10 mouse cellular contexts compared by ENCODE assay signal in the genomic region with DNA sequence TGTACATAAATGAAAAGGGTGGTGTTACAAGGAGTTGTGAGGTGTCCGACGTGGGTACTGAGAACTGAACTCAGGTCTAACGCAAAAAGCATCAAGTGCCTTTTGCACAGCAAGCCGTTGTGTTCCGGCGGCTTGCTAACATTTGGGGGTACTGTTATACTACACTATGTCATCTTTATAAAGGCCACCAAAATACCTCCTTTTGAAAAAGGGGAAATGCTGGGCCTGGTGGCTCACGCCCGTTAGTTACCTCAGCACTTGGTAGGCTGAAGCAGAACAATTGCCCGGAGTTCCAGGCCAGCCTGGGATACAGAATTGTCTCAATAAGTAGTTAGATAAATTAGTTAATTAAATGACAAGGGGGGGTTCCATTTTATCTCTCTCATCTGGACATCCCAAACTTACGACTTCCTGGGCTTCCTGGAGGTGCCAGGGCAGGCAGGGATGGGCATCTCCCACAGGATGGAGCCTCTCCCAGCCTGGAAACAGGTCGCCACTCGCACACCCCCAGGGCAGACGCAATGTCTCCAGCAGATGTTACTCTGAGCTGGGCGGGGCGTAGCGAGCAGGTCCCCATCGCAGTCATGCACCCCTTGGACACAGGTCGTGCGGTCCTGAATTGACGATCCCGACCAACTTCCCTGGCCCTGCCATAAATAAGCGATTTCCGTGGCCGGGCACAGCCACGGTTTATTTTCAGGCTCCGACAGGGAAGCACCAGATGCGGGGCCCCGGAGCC. TPM values are rescaled to one million over a fixed set of nuclear protein-coding genes. Genes with fewer than 3 reads are reported as not detected.
DNase-seq lines count a peak whose midpoint lies in the region; ATAC-seq and TF ChIP-seq lines count a peak whose summit lies in the region.
"Had no signal": no experiment of that assay in that cellular context is flagged by ENCODE, and none has a peak within 500 bp of the region (broad histone marks: within the 10 kb centered on the region; RNA-seq: fewer than 3 reads in every experiment).

No protein-coding gene starts in this region.

- no peak for DNase-seq in hindbrain, embryonic 10.5 days (ENCODE audit: low spot score)
- peak; percentile 41 for DNase-seq in 416B (ENCODE audit: low read depth)
- no peak for DNase-seq in G1E (ENCODE audit: low spot score)
- DNase-seq in limb, embryonic 10.5 days (ENCODE audit: low spot score): no peak
- DNase-seq in adrenal gland, adult (ENCODE audit: inconsistent age in 2 of 2, low spot score in 1 of 2): no peak
- DNase-seq in midbrain, embryonic 11.5 days (ENCODE audit: low spot score, missing footprints): no peak
- no peak for DNase-seq in layer of hippocampus, adult 8-10 months (ENCODE audit: low spot score in 2 of 2)

- no peak for TF ChIP-seq CTCF in G1E (IDR thresholded peaks at IDR 0.05; ENCODE audit: low read depth, low read length)

- H3K27me3 ChIP-seq in hindbrain, embryonic 10.5 days (ENCODE audit: insufficient read depth, poor library complexity, severe bottlenecking): peaks cover 5% of the 10 kb centered on the region; the same call in 1 of the 2 replicates
- 0 out of 2 replicates have a peak, but pooled peaks cover 3% of the 10 kb centered on the region for H3K27me3 ChIP-seq in hindbrain, embryonic 12.5 days
- no peaks in the 10 kb centered on the region; the same call in 1 of the 2 replicates for H3K27me3 ChIP-seq in G1E (ENCODE audit: insufficient read depth, low read length)
- 0 out of 2 replicates have a peak, but pooled peaks cover 5% of the 10 kb centered on the region for H3K27me3 ChIP-seq in limb, embryonic 10.5 days (ENCODE audit: low read depth, poor library complexity, severe bottlenecking)
- no peaks in the 10 kb centered on the region for H3K27me3 ChIP-seq in midbrain, embryonic 11.5 days (ENCODE audit: control insufficient read depth, insufficient read depth, low read length)
- H3K27me3 ChIP-seq: forebrain, embryonic 15.5 days; Patski had no signal

- no peaks in the 10 kb centered on the region for H3K9me3 ChIP-seq in hindbrain, embryonic 10.5 days
- no peaks in the 10 kb centered on the region for H3K9me3 ChIP-seq in hindbrain, embryonic 12.5 days (replicated peaks)
- H3K9me3 ChIP-seq in G1E (replicated peaks): no peaks in the 10 kb centered on the region
- H3K9me3 ChIP-seq in limb, embryonic 10.5 days (replicated peaks): no peaks in the 10 kb centered on the region
- no peaks in the 10 kb centered on the region for H3K9me3 ChIP-seq in midbrain, embryonic 11.5 days (ENCODE audit: control insufficient read depth, low read length)
- H3K9me3 ChIP-seq: forebrain, embryonic 15.5 days had no signal

- peaks cover 26% of the 10 kb centered on the region for H3K4me1 ChIP-seq in hindbrain, embryonic 10.5 days (replicated peaks)
- H3K4me1 ChIP-seq in hindbrain, embryonic 12.5 days: peaks cover 14% of the 10 kb centered on the region; the same call in 1 of the 2 replicates
- H3K4me1 ChIP-seq in G1E (ENCODE audit: insufficient read depth, low read depth, low read length): peaks cover 47% of the 10 kb centered on the region
- peaks cover 28% of the 10 kb centered on the region for H3K4me1 ChIP-seq in limb, embryonic 10.5 days
- peaks cover 2% of the 10 kb centered on the region; the same call in 1 of the 2 replicates for H3K4me1 ChIP-seq in midbrain, embryonic 11.5 days (ENCODE audit: control insufficient read depth, insufficient read depth, low read length)

- H3K36me3 ChIP-seq in hindbrain, embryonic 10.5 days: no peaks in the 10 kb centered on the region
- H3K36me3 ChIP-seq in hindbrain, embryonic 12.5 days: no peaks in the 10 kb centered on the region
- no peaks in the 10 kb centered on the region for H3K36me3 ChIP-seq in G1E (replicated peaks)
- H3K36me3 ChIP-seq in limb, embryonic 10.5 days: no peaks in the 10 kb centered on the region
- H3K36me3 ChIP-seq in midbrain, embryonic 11.5 days (ENCODE audit: control insufficient read depth, insufficient read depth, low read length): no peaks in the 10 kb centered on the region
- H3K36me3 ChIP-seq: forebrain, embryonic 15.5 days had no signal

- ATAC-seq in hindbrain, embryonic 12.5 days (ENCODE audit: low FRiP score): no peak
- no peak for ATAC-seq in G1E (ENCODE audit: extremely low read depth, insufficient number of reproducible peaks, low FRiP score, poor library complexity, severe bottlenecking)
- no peak for ATAC-seq in midbrain, embryonic 11.5 days (ENCODE audit: low FRiP score)

- H3K9ac ChIP-seq in hindbrain, embryonic 12.5 days: no peak overlapping the region
- no peak overlapping the region for H3K9ac ChIP-seq in midbrain, embryonic 11.5 days (ENCODE audit: low read length)

- no peak overlapping the region for H3K4me2 ChIP-seq in hindbrain, embryonic 12.5 days (replicated peaks)
- H3K4me2 ChIP-seq in midbrain, embryonic 11.5 days: no peak overlapping the region

- 92% methylated on average over 28 of the region's 28 CpGs for WGBS in hindbrain, embryonic 10.5 days
- WGBS in hindbrain, embryonic 12.5 days: 90% methylated on average over 28 of the region's 28 CpGs
- 88% methylated on average over 28 of the region's 28 CpGs for WGBS in limb, embryonic 10.5 days
- WGBS in midbrain, embryonic 11.5 days: 91% methylated on average over 28 of the region's 28 CpGs

- H3K27ac ChIP-seq in hindbrain, embryonic 10.5 days: no peak overlapping the region
- H3K27ac ChIP-seq in hindbrain, embryonic 12.5 days: no peak overlapping the region
- peak overlapping the region; percentile 64 for H3K27ac ChIP-seq in limb, embryonic 10.5 days
- no peak overlapping the region for H3K27ac ChIP-seq in midbrain, embryonic 11.5 days (ENCODE audit: low read depth, low read length)
- H3K27ac ChIP-seq: forebrain, embryonic 15.5 days had no signal

- H3K4me3 ChIP-seq in hindbrain, embryonic 10.5 days: peak overlapping the region; percentile 24; the same call in 1 of the 2 replicates
- no peak overlapping the region for H3K4me3 ChIP-seq in hindbrain, embryonic 12.5 days
- H3K4me3 ChIP-seq in G1E (ENCODE audit: low read depth, low read length): peak overlapping the region; percentile 63; the same call in 1 of the 2 replicates
- H3K4me3 ChIP-seq in limb, embryonic 10.5 days: no peak overlapping the region
- no peak overlapping the region for H3K4me3 ChIP-seq in midbrain, embryonic 11.5 days (ENCODE audit: low read depth, low read length)

RNA-seq across cellular contexts. Expression of a gene that starts 3.3 kb away (rescaled TPM):
- 0.97 and 4.0 TPM in 2 replicates for polyA plus RNA-seq in hindbrain, embryonic 10.5 days (2016; fragmentation: Nextera tagmentation; extraction: Ambion mirVana)
- polyA plus RNA-seq in hindbrain, embryonic 12.5 days (2016; fragmentation: Nextera tagmentation; extraction: Ambion mirVana): 3.1 and 3.5 TPM in 2 replicates
- total RNA-seq in G1E (2014; fragmentation: Nextera tagmentation) (3.0 TPM in 1 of 2 replicates, not detected in the other), G1E (2017) (0.27 and 0.76 TPM in 2 replicates)
- polyA plus RNA-seq in G1E (2012): 0.49 and 0.68 TPM in 2 replicates
- polyA plus RNA-seq in limb, embryonic 10.5 days (2016; fragmentation: Nextera tagmentation; extraction: Ambion mirVana): 0.41 and 0.73 TPM in 2 replicates
- polyA plus RNA-seq in midbrain, embryonic 11.5 days (2014; fragmentation: Nextera tagmentation; extraction: Ambion mirVana): 0.97 and 1.4 TPM in 2 replicates
- total RNA-seq in layer of hippocampus, adult 8-10 months (2022): not detected

RNA-seq across cellular contexts. Expression of a gene that starts 14.3 kb away (rescaled TPM):
- polyA plus RNA-seq in hindbrain, embryonic 10.5 days (2016; fragmentation: Nextera tagmentation; extraction: Ambion mirVana): 0.40 TPM in 1 of 2 replicates, not detected in the other
- 0.34 and 0.78 TPM in 2 replicates for polyA plus RNA-seq in hindbrain, embryonic 12.5 days (2016; fragmentation: Nextera tagmentation; extraction: Ambion mirVana)
- total RNA-seq in G1E (2014; fragmentation: Nextera tagmentation) (not detected in 2 replicates), G1E (2017) (0.12 and 0.22 TPM in 2 replicates)
- polyA plus RNA-seq in G1E (2012): 0.02 TPM in 1 of 2 replicates, not detected in the other
- 0.44 and 0.48 TPM in 2 replicates for polyA plus RNA-seq in limb, embryonic 10.5 days (2016; fragmentation: Nextera tagmentation; extraction: Ambion mirVana)
- 0.17 and 0.42 TPM in 2 replicates for polyA plus RNA-seq in midbrain, embryonic 11.5 days (2014; fragmentation: Nextera tagmentation; extraction: Ambion mirVana)
- total RNA-seq in layer of hippocampus, adult 8-10 months (2022): under 1 TPM; 0.25 to 0.61 (median 0.41) TPM

RNA-seq across cellular contexts. Expression of a gene that starts 33.3 kb away (rescaled TPM):
- 3.9 and 4.0 TPM in 2 replicates for polyA plus RNA-seq in hindbrain, embryonic 10.5 days (2016; fragmentation: Nextera tagmentation; extraction: Ambion mirVana)
- polyA plus RNA-seq in hindbrain, embryonic 12.5 days (2016; fragmentation: Nextera tagmentation; extraction: Ambion mirVana): 5.0 and 5.1 TPM in 2 replicates
- total RNA-seq in G1E (2014; fragmentation: Nextera tagmentation) (0.87 and 3.0 TPM in 2 replicates), G1E (2017) (1.9 and 3.4 TPM in 2 replicates)
- polyA plus RNA-seq in G1E (2012): 0.22 and 0.68 TPM in 2 replicates
- polyA plus RNA-seq in limb, embryonic 10.5 days (2016; fragmentation: Nextera tagmentation; extraction: Ambion mirVana): 2.7 and 4.1 TPM in 2 replicates
- polyA plus RNA-seq in midbrain, embryonic 11.5 days (2014; fragmentation: Nextera tagmentation; extraction: Ambion mirVana): 1.3 and 1.7 TPM in 2 replicates
- total RNA-seq in layer of hippocampus, adult 8-10 months (2022): 1 to 10 TPM; 2.4 to 6.9 (median 4.9) TPM

RNA-seq across cellular contexts. Expression of a gene that starts 41.9 kb away (rescaled TPM):
- polyA plus RNA-seq in hindbrain, embryonic 10.5 days (2016; fragmentation: Nextera tagmentation; extraction: Ambion mirVana): 87.9 and 93.3 TPM in 2 replicates
- 84.7 and 87.8 TPM in 2 replicates for polyA plus RNA-seq in hindbrain, embryonic 12.5 days (2016; fragmentation: Nextera tagmentation; extraction: Ambion mirVana)
- 102 and 127 TPM in 2 replicates for total RNA-seq in G1E (2014; fragmentation: Nextera tagmentation)
- 78.5 and 94.3 TPM in 2 replicates for total RNA-seq in G1E (2017)
- 12.9 and 33.1 TPM in 2 replicates for polyA plus RNA-seq in G1E (2012)
- polyA plus RNA-seq in limb, embryonic 10.5 days (2016; fragmentation: Nextera tagmentation; extraction: Ambion mirVana): 69.1 and 90.7 TPM in 2 replicates
- polyA plus RNA-seq in midbrain, embryonic 11.5 days (2014; fragmentation: Nextera tagmentation; extraction: Ambion mirVana): 80.5 and 81.7 TPM in 2 replicates
- total RNA-seq in layer of hippocampus, adult 8-10 months (2022): 10 to 100 TPM; 64.2 to 77.6 (median 67.7) TPM

RNA-seq across cellular contexts. Expression of a gene that starts 58.6 kb away (rescaled TPM):
- polyA plus RNA-seq in hindbrain, embryonic 10.5 days (2016; fragmentation: Nextera tagmentation; extraction: Ambion mirVana): 312 TPM in 2 replicates
- polyA plus RNA-seq in hindbrain, embryonic 12.5 days (2016; fragmentation: Nextera tagmentation; extraction: Ambion mirVana): 297 and 345 TPM in 2 replicates
- total RNA-seq in G1E (2014; fragmentation: Nextera tagmentation) (442 and 470 TPM in 2 replicates), G1E (2017) (251 and 279 TPM in 2 replicates)
- 430 and 529 TPM in 2 replicates for polyA plus RNA-seq in G1E (2012)
- 335 and 336 TPM in 2 replicates for polyA plus RNA-seq in limb, embryonic 10.5 days (2016; fragmentation: Nextera tagmentation; extraction: Ambion mirVana)
- 331 and 342 TPM in 2 replicates for polyA plus RNA-seq in midbrain, embryonic 11.5 days (2014; fragmentation: Nextera tagmentation; extraction: Ambion mirVana)
- 100 to 1,000 TPM; 403 to 453 (median 434) TPM for total RNA-seq in layer of hippocampus, adult 8-10 months (2022)

Comparison
In these comparisons a context has a peak if more than half of its experiments do, and no peak if none do; other contexts are left out.
1. H3K4me3 ChIP-seq: peak in hindbrain, embryonic 10.5 days (single experiment) and G1E (single experiment); none in hindbrain, embryonic 12.5 days (single experiment), limb, embryonic 10.5 days (single experiment) and midbrain, embryonic 11.5 days (single experiment).